Mouse (Mus musculus) v-Abl transformed pro-B cells (cell line): ENCODE results near the gene Prlhr.

Source experiments
- in situ Hi-C, 2 experiments: fragments of 400-800 bp; cut with MboI; formaldehyde crosslinking; loops; one replicate each; pipeline ENCODE4 v1.15.1; 2025; ENCODE audit not compliant: unreplicated experiment in 2 of 2

Gene Prlhr

DNA sequence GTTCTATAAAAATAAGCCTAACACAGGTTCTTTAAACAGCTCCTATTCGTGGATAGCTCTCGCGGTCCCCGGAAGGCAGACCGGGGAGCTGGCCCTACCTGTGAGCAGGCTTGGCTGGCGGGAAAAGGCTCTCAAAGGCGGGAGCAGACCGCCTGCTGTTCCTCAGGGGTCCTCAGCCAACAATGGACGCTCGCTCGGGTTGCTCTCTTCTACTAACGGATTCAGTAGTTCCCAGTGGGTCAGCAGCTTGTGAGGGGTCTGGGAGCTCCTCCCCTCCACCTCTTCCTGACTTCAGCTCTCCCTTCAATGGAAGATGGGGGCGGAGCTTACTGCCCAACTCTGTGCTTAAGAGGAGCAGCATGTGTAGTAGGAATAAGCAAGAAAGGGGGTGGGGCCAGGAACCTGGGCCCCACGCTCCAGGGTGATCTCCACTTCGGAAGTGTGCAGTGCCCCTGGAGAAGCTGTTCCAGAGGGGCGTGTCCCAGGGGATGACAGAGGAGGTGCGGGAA is at the start of gene Prlhr:
Gene Prlhr (minus strand): TSS at position 51 of the 509 bp plus-strand sequence.
- in situ Hi-C loops: loop anchor here in 1 of 2 experiments (10.0 kb wide), 1 partner anchor 86 kb away; no protein-coding TSS in a partner anchor

DNA sequence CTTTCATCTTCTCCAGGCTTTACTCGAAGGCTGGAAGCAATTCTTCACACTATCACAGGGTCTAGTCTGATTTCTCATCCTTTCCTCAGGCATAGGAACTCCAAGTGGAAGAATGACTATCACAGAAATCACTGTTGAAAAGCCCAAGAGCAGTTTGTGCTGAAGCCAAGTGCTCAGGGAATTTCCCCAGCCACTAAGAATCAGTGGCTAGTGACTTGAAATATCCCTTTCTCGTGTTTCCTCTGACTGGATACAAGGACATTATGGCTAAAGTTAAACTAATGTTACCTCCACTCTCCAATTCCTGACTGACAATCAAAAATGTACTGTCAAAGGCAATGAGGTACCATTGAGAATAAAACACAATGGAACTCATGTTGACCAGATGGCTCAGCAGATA is 47.0 kb upstream of the Prlhr start:
- in situ Hi-C loops: no loop called here

DNA sequence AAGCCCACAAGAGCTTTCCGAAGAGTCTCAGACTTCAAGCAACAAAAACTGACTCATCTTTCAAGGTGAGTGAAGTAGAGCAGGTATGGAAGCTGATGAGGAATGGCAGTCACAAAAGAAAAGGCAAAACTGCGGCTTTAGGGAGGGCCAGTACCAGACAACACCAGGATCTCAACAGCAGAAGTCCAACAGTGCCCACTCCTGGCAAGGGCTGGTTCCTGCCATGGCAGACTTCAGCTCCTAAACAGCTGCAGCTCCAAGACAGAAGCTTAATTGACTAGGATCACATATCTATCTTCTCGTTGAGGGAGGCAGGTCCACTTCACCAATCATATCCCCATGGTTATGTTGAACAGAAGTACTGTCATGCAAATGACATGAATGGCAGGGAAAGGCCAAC is 45.3 kb upstream of the Prlhr start:
- in situ Hi-C loops: no loop called here

DNA sequence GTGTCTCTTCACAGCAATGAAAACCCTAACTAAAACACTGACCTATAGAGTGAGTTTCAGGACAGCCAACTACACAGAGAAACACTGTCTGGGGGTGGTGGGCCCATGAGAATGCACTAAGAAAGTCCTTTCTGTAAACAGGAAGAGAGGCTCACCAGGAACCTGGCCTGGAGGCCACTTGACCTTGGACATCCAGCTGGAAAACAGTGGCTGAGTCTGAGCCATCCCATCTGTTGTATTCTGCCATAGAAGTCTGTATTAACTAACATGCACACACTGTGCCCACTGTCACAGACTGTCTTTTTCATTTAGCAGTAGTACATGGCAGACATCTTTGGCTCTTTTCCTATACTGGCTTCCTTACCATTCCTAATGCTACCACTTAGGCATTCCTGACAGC is 32.1 kb upstream of the Prlhr start:
- in situ Hi-C loops: no loop called here

DNA sequence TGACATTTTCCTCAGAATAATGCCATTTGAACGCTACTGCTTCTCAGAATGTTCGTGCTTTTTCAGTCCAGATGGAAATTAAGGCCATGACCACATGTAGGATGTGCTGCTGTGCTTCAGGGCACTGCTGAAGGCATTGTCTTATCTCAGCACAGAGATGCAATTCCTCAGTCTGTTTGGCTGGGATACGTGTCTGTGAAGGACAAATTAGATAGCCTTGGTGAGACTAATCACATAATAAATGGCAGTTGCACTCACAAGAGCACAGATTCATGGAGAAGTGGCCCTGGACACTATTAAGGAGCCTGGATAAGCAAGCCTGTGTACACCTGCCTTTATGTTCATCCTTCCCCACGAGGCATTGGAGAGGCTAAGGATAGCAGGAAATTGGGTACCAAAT is 29.1 kb upstream of the Prlhr start:
- in situ Hi-C loops: no loop called here

DNA sequence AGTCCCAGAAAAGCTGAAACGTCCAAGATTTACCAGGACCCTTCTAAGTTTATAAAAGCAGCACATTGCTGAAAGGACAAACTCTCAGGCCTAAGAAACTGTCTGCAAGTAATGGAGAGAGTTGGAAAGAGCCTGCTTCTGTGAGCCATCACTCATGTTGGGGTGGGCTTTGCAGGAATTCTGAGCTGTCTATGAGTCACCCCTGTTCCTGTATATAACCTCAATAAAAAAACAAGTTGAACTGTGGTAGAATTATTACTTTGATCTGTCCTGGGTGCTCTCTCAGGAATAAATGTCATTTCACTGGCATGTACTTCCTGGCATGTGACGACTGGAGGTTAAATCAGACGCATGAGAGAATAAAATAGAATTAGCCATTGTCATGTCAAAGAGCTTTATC is 27.7 kb upstream of the Prlhr start:
- in situ Hi-C loops: no loop called here

- in situ Hi-C loops: no loop called here
Observed at GRCm38 (mm10) chr19:60489566-60489965, 21.5 kb upstream of the Prlhr start.

- in situ Hi-C loops: no loop called here
Observed at GRCm38 (mm10) chr19:60485261-60485660, 17.2 kb upstream of the Prlhr start.

GRCm38 (mm10) chr19:60478859-60479258 is 10.8 kb upstream of the Prlhr start:
- in situ Hi-C loops: no loop called here

DNA sequence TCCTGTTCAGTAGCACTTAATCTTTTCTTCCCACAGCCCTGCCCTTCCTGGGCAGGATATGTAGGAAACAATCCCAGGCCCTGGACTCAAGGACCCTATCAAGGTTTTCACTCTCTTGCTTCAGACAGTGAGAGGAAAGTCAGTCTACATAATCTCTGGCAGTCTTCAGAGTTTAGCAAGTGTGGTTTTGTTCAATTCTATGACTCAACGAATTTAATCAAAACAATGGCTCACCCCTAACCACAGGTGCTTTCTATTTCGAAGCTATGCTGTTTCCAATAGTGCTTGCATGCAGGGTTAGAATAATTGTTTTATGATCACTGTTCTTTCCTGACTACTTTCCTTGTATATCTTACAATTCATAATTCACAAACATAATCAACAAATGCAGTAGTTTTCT is 9.7 kb upstream of the Prlhr start:
- in situ Hi-C loops: no loop called here

- in situ Hi-C loops: loop anchor here in 1 of 2 experiments (10.0 kb wide), 1 partner anchor 86 kb away; no protein-coding TSS in a partner anchor
Observed at GRCm38 (mm10) chr19:60468846-60469245, 742 bp upstream of the Prlhr start.

GRCm38 (mm10) chr19:60467588-60468007 is 506 bp downstream of the Prlhr start:
- in situ Hi-C loops: loop anchor here in 1 of 2 experiments (10.0 kb wide), 1 partner anchor 87 kb away; no protein-coding TSS in a partner anchor

DNA sequence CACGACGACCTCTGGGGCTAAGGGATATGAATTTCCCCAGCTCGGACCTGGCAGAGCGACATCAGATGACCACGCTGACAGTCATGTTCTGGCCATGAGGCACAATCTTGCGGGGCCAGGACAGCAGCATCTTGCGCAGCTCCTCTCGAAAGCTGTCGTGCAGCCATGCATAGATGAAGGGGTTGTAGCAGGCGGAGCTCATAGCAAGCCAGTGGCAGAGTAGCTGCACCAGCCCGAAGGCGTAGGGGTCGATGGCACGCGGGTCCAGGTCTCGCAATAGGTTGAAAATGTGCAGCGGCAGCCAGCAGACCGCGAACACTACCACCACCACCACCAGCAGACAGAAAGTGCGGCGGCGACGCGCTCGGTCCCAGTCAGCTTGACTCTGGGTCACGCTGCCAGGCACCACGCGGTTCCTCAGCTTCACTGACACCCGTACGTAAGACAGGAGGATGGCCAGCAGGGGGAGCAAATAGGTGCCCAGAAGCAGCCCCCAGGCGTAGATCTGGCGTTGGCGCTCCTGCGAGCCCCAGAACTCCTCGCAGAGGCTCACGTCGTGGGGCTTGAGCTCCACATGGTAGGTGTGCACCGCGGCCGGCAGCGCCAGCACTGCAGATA is 1.0 kb downstream of the Prlhr start:
- in situ Hi-C loops: loop anchor here in 1 of 2 experiments (10.0 kb wide), 1 partner anchor 88 kb away; no protein-coding TSS in a partner anchor

DNA sequence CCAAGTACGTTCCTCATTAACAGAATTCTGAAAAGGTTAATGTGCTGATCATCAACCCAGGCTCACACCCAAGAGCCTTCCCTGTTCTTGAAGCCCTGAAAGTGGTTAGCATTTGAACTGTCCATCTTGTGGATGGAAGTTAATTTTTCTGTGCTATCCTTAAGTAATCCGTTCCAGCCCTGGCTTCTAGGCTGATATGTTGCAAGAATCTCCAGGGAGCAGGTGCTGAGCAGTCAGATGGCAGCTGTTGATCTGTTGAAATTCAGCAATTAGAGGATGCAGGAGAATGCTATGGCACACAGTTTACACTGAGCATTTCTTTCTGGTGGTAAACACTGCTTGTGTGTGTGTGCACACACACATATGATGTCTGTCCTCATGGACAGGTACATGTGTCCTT is 2.4 kb downstream of the Prlhr start:
- in situ Hi-C loops: loop anchor here in 1 of 2 experiments (10.0 kb wide), 1 partner anchor 89 kb away; no protein-coding TSS in a partner anchor

- in situ Hi-C loops: loop anchor here in 1 of 2 experiments (10.0 kb wide), 1 partner anchor 91 kb away; no protein-coding TSS in a partner anchor
Observed at GRCm38 (mm10) chr19:60463896-60464295, 4.2 kb downstream of the Prlhr start.

DNA sequence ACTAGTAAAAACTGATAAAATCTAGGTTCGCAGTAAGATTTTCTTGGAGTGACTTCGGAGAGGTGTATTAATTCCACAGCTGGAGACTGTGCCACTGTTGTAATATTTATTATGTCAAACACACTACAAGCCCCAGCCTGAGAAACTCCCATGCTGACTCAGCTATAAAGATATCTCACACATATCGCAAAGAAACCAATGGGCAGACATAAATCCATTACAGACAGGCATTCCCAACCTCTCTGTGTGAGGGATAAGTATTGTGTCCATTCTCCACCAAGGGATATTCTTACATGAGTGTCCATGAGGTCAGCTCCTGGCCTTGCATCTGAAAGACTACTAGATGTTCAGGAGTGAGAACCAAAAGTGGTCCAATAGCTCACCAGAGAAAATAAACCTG is 4.7 kb downstream of the Prlhr start:
- in situ Hi-C loops: loop anchor here in 1 of 2 experiments (10.0 kb wide), 1 partner anchor 91 kb away; no protein-coding TSS in a partner anchor

DNA sequence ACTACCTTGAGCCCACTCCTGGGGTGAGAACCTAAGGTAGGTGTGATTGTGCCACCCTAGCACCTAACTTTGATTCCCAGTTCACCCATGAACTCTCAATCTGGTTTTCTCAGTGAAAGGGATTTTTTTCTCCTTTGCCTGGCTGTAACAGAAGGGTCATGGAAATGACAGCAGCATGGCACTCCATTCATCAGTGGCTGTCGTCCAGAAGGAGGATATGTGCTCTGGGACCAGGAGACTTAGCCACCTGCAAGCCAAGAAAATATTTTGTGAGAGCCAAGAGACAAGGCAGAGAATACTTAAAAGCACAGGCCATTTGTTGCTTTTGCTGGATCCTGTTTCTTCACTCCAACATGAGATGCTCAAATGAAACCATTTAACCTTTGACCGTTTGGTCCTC is 6.6 kb downstream of the Prlhr start:
- in situ Hi-C loops: loop anchor here in 1 of 2 experiments (10.0 kb wide), 1 partner anchor 93 kb away; no protein-coding TSS in a partner anchor

DNA sequence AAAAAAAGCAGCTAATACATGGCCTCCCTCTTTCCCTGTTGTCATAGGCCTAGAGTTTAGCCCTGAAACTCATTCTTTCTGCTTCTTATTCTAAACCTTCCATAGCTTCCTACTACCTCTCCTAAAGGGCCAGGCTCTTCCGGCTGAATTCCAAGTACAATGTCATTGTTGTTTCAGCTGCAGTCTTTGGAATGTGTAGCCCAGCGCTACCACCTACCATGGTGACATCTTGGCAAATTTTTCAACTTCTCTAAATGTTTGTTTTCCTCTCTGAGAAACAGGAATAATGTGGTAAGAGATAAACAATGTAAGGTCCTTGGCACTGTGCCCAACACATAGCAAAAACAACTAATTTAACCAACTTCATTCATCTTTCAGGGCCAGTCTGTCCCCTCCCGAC is 8.4 kb downstream of the Prlhr start:
- in situ Hi-C loops: loop anchor here in 1 of 2 experiments (10.0 kb wide), 1 partner anchor 95 kb away; no protein-coding TSS in a partner anchor

GRCm38 (mm10) chr19:60459071-60459470 is 9.0 kb downstream of the Prlhr start:
- in situ Hi-C loops: no loop called here

- in situ Hi-C loops: no loop called here
Observed at GRCm38 (mm10) chr19:60455791-60456190, 12.3 kb downstream of the Prlhr start.

DNA sequence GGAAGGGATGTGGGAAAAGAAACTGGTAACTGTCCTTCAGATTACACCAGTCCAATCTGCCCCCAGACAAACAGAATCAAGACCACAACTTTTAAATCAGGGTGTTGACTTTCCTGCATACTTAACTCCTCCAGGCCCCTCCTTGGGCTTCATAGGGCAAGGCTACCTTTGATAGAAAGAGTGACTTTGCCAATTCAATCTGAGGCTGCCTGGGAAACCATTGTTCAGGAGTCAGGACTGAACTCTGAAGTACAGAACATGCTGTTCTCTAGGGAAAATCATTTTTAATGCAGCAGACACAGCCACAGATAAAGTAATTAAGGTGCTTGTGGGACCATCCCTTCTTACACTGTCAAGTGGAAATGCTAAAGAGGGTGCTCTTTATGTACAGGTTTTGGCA is 27.6 kb downstream of the Prlhr start:
- in situ Hi-C loops: no loop called here

DNA sequence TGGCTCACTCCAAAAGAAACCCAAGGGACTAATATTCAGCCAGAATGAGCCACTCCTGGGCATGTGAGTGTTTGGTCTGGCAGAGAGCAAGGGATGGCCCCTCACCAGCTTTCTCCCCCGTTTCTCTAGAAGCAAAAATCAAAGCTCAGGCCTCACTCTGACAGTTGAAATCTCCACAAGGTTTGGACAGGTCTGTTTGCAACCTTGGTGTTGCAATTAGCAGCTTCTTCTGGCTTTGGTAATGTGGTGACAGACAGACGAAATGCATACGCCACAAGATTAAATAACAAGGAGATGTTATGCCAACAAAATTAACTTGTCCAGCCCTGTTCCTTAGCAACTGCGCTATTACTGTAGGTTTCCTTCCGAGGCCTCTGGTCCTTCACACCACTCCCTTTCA is 28.0 kb downstream of the Prlhr start:
- in situ Hi-C loops: no loop called here
